Mouse (Mus musculus) cerebellum, adult 18-20 months (tissue): Measurements from ENCODE around the gene 1500011B03Rik.
"Not testable (repeated sequence)": the region's sequence is repeated elsewhere in the genome, so short reads cannot be mapped to it uniquely, and the experiment has no call there.

Source experiments
- DNase-seq, 2 experiments: peaks; one replicate each; pipeline ENCODE4 v3.0.0; 2021

The 1500011B03Rik gene

GRCm38 (mm10) chr5:114822796-114823688 is at the start of gene 1500011B03Rik:
TSS of gene 1500011B03Rik (minus strand) at chr5:114823468.
- peak; percentile 80 for DNase-seq

- no peak for DNase-seq
Measured at GRCm38 (mm10) chr5:114865279-114865678, 42.0 kb upstream of the 1500011B03Rik start.

- no peak for DNase-seq
Measured at GRCm38 (mm10) chr5:114864813-114865212, 41.5 kb upstream of the 1500011B03Rik start.

- DNase-seq: no peak
Measured at GRCm38 (mm10) chr5:114861730-114862129, 38.5 kb upstream of the 1500011B03Rik start.

- peak; percentile 84 to 86 for DNase-seq
Measured at GRCm38 (mm10) chr5:114859253-114859652, 36.0 kb upstream of the 1500011B03Rik start.

- no peak for DNase-seq
Measured at GRCm38 (mm10) chr5:114858582-114858981, 35.3 kb upstream of the 1500011B03Rik start, which contains the start of gene Gm9936. TSS of gene Gm9936 (minus strand) at chr5:114858682.

- not testable (repeated sequence) for DNase-seq
Measured at GRCm38 (mm10) chr5:114853364-114853763, 30.1 kb upstream of the 1500011B03Rik start, which contains the start of gene 4930519G04Rik. TSS of gene 4930519G04Rik (plus strand) at chr5:114853664.

GRCm38 (mm10) chr5:114851565-114852236 is 28.4 kb upstream of the 1500011B03Rik start:
- DNase-seq: no peak

- DNase-seq: not testable (repeated sequence)
Measured at GRCm38 (mm10) chr5:114844371-114844770, 21.1 kb upstream of the 1500011B03Rik start.

GRCm38 (mm10) chr5:114842674-114843073 is 19.4 kb upstream of the 1500011B03Rik start:
- no peak for DNase-seq

GRCm38 (mm10) chr5:114842155-114842554 is 18.9 kb upstream of the 1500011B03Rik start:
- DNase-seq: not testable (repeated sequence)

GRCm38 (mm10) chr5:114840481-114840880 is 17.2 kb upstream of the 1500011B03Rik start:
- DNase-seq: not testable (repeated sequence)

- DNase-seq: no peak
Measured at GRCm38 (mm10) chr5:114836886-114837285, 13.6 kb upstream of the 1500011B03Rik start.

GRCm38 (mm10) chr5:114829740-114830139 is 6.5 kb upstream of the 1500011B03Rik start:
- DNase-seq: no peak

- no peak for DNase-seq
Measured at GRCm38 (mm10) chr5:114827427-114827826, 4.2 kb upstream of the 1500011B03Rik start.

- peak; percentile 78 to 79 for DNase-seq
Measured at GRCm38 (mm10) chr5:114825978-114826691, 2.9 kb upstream of the 1500011B03Rik start.

GRCm38 (mm10) chr5:114824197-114824596 is 929 bp upstream of the 1500011B03Rik start:
- peak; percentile 49 to 61 for DNase-seq

- no peak for DNase-seq
Measured at GRCm38 (mm10) chr5:114818124-114818523, 5.1 kb downstream of the 1500011B03Rik start.

GRCm38 (mm10) chr5:114816599-114816998 is 6.7 kb downstream of the 1500011B03Rik start:
- no peak for DNase-seq

GRCm38 (mm10) chr5:114813525-114814181 is 9.6 kb downstream of the 1500011B03Rik start:
- peak; percentile 91 to 92 for DNase-seq

- no peak for DNase-seq
Measured at GRCm38 (mm10) chr5:114809826-114810225, 13.4 kb downstream of the 1500011B03Rik start.

GRCm38 (mm10) chr5:114809181-114809756 is 14.0 kb downstream of the 1500011B03Rik start:
- no peak for DNase-seq
